Mouse (Mus musculus) gastrocnemius, adult 2 months (tissue): ENCODE results near the gene Sumo3. TPM values are rescaled to one million over a fixed set of nuclear protein-coding genes. Genes with fewer than 3 reads are reported as not detected.

Experiments
- DNase-seq: peaks from one replicate; pipeline ENCODE4 v3.0.0; 2022
- H3K27ac ChIP-seq: fragments of 200-600 bp; 2 replicates; pipeline ENCODE4 v1.8.1; 2022; ENCODE audit warnings: mild to moderate bottlenecking
- H3K4me3 ChIP-seq: fragments of 200-600 bp; 2 replicates; pipeline ENCODE4 v1.8.1; 2022; ENCODE audit warnings: mild to moderate bottlenecking, moderate library complexity
- CTCF ChIP-seq: fragments of 200-600 bp; IDR thresholded peaks from 2 replicates; pipeline ENCODE4 v1.8.1; 2022; ENCODE audit warnings: antibody characterized with exemption, mild to moderate bottlenecking, moderate library complexity
- intact Hi-C: fragments of 180-260 bp; cut with DNase I; formaldehyde crosslinking; loops from one replicate; pipeline ENCODE4 v1.15.1; 2025
- total RNA-seq, 2 experiments: library from RNA; stranded (reverse); gene quantifications; 2 replicates each; pipeline ENCODE4 v1.2.3; 2021

The Sumo3 gene
- total RNA-seq, 2 experiments from 2014 or later: 43.5 to 44.5 TPM

DNA sequence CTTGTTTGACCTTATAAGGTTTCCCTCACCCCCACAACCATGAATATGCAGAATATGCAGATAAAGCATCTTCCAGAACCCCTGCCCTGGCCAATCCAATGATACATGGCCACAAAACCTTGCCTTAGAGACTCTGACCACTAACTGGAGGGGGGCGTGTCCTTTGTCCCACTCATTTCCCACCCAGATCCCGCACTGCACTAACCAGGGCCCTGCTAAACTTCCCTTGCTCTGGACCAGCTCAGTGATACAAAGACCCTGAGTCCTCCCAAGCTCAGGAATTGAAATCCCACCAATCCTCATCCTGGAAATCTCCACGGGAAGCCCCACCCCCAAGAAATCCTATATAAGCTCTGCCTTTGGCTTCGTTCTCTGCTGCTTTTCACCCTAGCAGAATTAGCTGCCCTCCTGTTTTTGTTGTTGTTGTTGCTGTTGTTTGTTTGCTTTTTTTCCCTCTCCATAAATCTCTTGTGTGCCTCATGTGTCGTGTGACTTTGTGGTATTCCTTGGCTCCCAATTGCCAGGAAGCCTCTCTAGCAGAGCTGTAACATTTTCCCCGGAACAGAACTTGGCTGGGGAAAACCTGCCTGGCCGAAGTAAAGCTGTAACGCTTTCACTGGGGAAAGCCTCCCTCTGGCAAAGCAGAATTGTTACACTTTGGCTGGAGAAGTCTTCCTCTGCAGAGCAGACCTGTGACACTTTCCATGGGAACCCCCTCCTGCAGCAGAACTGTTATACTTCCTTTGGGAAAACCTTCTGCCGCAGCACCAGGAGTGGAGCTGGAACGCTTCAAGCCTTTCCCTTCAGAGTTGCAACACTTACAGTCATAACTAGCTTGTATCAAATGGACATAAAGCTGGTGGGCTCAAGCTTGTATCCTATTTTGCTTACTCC, 25.6 kb upstream of the Sumo3 start:
- intact Hi-C loops: loop anchor here (5.0 to 10.0 kb wide), 2 partner anchors 42 to 165 kb away; partner anchors contain the start of genes Adarb1 and Ube2g2
- peak; percentile 51 for DNase-seq

DNA sequence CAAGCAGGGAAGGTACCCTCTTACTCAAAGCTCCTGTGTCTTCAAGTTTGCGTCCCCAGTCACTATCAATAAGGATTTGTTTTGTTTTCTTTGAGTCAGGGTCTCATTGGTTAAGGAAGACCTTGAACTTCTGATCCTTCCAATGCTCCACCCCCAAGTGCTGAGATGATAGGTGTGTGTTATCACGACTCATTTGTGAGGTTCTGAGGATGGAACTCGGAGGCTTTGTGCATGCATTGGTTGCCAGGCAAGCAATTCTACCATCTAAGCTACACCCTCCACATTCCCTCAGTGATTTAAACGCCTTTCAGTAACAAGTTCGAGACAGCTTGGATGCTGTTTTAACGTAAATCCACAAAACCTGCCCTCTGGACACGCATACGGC, 24.9 kb upstream of the Sumo3 start:
- intact Hi-C loops: loop anchor here (5.0 to 10.0 kb wide), 2 partner anchors 41 to 166 kb away; partner anchors contain the start of genes Adarb1 and Ube2g2
- peak overlapping the region; percentile 97 for H3K27ac ChIP-seq
- no peak for TF ChIP-seq CTCF
- H3K4me3 ChIP-seq: peak overlapping the region; percentile 82
- no peak for DNase-seq

More for the DNA sequence above, 25.6 kb upstream of the Sumo3 start:
- Histone ChIP-seq H3K4me3 (no peak overlapping the region), H3K27ac (peak overlapping the region; percentile 97)
- TF ChIP-seq CTCF: no peak

- Histone ChIP-seq H3K27ac (peak within 1 kb of the TSS; percentile 97), H3K4me3 (peak within 1 kb of the TSS; percentile 82)
- TF ChIP-seq CTCF: no peak
- intact Hi-C loops: loop anchor here (5.0 to 10.0 kb wide), 2 partner anchors 41 to 167 kb away; partner anchors contain the start of genes Adarb1 and Ube2g2
- peak; percentile 99 for DNase-seq
Measured at GRCm38 (mm10) chr10:77581408-77582284, 24.3 kb upstream of the Sumo3 start, which contains the start of gene Pttg1ip. TSS of gene Pttg1ip (plus strand) at chr10:77581720.

DNA sequence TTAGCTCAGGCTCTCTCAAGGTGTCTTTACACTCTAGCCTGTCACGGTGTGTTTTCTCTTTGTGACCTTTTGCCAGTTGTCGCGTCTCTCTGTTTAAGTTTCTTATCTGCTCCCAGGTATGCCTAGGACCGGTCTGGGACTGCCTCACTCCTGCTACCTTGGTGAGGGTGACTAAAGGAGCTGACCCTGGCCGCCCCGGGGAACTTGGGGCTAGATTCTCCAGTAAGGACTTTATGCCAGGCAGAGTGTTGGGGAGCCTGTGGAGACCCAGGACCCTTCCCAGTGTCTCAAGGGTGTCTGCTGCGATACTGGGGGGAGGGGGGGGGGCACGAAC, 23.6 kb upstream of the Sumo3 start:
- peak overlapping the region; percentile 97 for H3K27ac ChIP-seq
- intact Hi-C loops: loop anchor here (5.0 to 10.0 kb wide), 2 partner anchors 40 to 167 kb away; partner anchors contain the start of genes Adarb1 and Ube2g2

DNA sequence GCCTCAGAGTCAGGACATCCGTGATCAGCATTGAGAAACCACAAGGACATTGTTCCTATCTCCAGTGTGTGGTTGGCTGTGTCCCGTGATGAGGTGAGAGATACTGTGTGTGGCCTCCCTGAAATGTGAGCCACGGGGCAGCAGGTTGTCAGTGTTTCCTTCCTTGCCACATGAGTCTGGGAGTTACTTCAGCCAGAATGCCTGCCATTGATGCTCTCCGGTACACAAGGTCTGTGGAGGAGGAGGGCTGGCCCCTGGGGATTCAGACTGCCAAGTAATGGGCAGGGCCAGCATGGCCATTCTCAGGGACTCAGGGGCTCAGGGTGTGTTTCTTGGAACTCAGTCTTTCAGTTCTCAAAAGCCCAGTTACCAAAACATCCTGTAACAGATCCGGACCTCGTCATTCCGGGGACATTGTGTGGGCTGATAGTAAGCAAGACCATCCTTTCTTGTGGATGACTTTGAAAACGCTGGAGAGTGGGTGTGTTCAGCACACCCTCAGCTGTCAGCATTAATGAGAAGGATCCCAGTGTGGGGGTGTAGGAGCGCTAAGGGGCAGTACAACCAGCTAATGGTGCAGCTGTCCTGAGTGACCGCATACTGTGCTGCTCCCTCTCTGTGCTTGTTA, 22.0 kb upstream of the Sumo3 start:
- H3K4me3 ChIP-seq: peak overlapping the region; percentile 82
- peak overlapping the region; percentile 97 for H3K27ac ChIP-seq
- intact Hi-C loops: loop anchor here (5.0 to 10.0 kb wide), 2 partner anchors 38 to 169 kb away; partner anchors contain the start of genes Adarb1 and Ube2g2
- peak; percentile 61 for DNase-seq
- no peak for TF ChIP-seq CTCF

More for the DNA sequence above, 23.6 kb upstream of the Sumo3 start:
- no peak for DNase-seq
- TF ChIP-seq CTCF: no peak
- peak overlapping the region; percentile 82 for H3K4me3 ChIP-seq

GRCm38 (mm10) chr10:77586637-77587036, 19.3 kb upstream of the Sumo3 start:
- intact Hi-C loops: loop anchor here (2.0 to 10.0 kb wide), 2 partner anchors 16 to 172 kb away; partner anchors contain the start of gene Adarb1
- no peak for DNase-seq
- H3K27ac ChIP-seq: no peak overlapping the region
- no peak overlapping the region for H3K4me3 ChIP-seq
- TF ChIP-seq CTCF: no peak

DNA sequence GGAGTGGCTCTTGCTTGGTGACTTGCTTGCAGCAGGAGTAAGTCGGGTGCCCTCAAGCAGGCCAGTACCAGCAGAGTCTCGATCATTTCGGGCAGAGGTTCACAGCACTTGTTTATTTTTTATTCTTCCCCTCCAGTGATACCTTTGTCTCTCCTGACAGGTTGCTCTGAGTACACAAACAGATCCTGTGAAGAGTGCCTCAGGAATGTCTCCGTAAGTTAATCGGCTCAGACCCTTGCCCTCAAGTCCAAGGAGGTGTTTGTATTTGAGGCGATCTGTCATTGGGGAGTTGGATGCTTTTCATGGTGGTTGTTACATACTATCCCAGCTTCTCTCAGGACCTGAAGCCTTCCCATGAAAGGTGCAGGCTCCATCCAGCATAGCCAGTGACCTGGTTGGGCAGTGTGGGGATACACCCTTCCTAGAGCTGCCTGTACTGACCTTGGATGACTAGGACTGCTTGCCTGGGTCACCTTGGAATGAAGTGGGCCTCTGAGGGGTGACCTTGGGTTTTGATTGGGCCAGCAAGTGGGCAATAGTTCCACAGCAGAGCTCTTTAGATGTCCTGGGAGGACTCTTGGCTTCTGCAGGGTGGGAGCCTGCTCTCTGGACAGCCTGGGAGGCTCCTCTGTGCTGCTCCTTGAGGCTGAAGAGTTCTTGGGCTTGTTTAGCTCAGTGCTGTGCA, 18.7 kb upstream of the Sumo3 start:
- intact Hi-C loops: loop anchor here (2.0 to 10.0 kb wide), 2 partner anchors 16 to 172 kb away; partner anchors contain the start of gene Adarb1
- no peak for TF ChIP-seq CTCF
- peak overlapping the region; percentile 58 for H3K27ac ChIP-seq
- no peak overlapping the region for H3K4me3 ChIP-seq
- no peak for DNase-seq

- intact Hi-C loops: loop anchor here (10.0 kb wide), 1 partner anchor 173 kb away; the partner anchor contains the start of gene Adarb1
- no peak for TF ChIP-seq CTCF
- peak overlapping the region; percentile 58; the same call in 1 of the 2 replicates for H3K27ac ChIP-seq
- no peak overlapping the region for H3K4me3 ChIP-seq
- DNase-seq: no peak
Measured at GRCm38 (mm10) chr10:77588036-77588435, 17.9 kb upstream of the Sumo3 start.

GRCm38 (mm10) chr10:77589117-77589516, 16.8 kb upstream of the Sumo3 start:
- intact Hi-C loops: loop anchor here (10.0 kb wide), 1 partner anchor 174 kb away; the partner anchor contains the start of gene Adarb1
- H3K4me3 ChIP-seq: no peak overlapping the region
- H3K27ac ChIP-seq: no peak overlapping the region; the same call in 1 of the 2 replicates
- TF ChIP-seq CTCF: no peak
- DNase-seq: no peak

DNA sequence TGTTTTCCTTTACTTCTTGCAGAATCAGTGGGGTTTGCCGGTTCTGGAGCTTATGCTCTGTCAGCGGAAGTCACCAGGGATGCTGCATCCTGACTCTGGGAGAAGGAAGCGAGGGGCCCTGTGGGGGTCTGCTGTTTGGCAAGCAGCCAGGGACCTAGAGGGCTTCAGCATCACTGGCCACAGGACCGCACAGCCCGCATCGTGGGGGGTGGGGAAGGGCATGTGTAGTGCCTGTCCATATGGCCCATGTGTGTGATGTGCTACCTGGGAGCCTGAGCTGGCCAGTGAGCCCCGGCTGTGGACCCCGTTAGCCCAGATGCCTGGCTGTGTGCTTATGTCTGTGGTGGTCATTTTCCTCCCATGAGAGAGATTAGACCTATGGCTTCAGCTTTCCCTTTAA, 16.1 kb upstream of the Sumo3 start:
- DNase-seq: no peak
- Histone ChIP-seq H3K27ac (0 out of 2 replicates have a peak overlapping the region, but pooled peaks have one; percentile 13), H3K4me3 (no peak overlapping the region)
- no peak for TF ChIP-seq CTCF
- intact Hi-C loops: loop anchor here (10.0 kb wide), 1 partner anchor 175 kb away; the partner anchor contains the start of gene Adarb1

GRCm38 (mm10) chr10:77590812-77591211, 15.1 kb upstream of the Sumo3 start:
- peak; percentile 63 for DNase-seq
- intact Hi-C loops: no loop called here
- TF ChIP-seq CTCF: peak; percentile 71

More at GRCm38 (mm10) chr10:77590812-77591211, 15.1 kb upstream of the Sumo3 start:
- no peak overlapping the region for H3K27ac ChIP-seq
- no peak overlapping the region for H3K4me3 ChIP-seq
